Mouse (Mus musculus) ES-CJ7 (cell line): ENCODE data around the gene Ttc39d.
"Not testable (repeated sequence)": the region's sequence is repeated elsewhere in the genome, so short reads cannot be mapped to it uniquely, and the experiment has no call there.

ENCODE experiments used
- DNase-seq: peaks from one replicate; pipeline ENCODE4 v3.0.0; 2011; ENCODE audit warnings: low read depth, low spot score

Gene Ttc39d

GRCm38 (mm10) chr17:80206671-80207581, at the start of gene Ttc39d, which contains the start of gene Srsf7:
Gene Ttc39d (plus strand): TSS chr17:80207460.
Gene Srsf7 (minus strand): TSS chr17:80207307.
- peak; percentile 99 for DNase-seq

DNA sequence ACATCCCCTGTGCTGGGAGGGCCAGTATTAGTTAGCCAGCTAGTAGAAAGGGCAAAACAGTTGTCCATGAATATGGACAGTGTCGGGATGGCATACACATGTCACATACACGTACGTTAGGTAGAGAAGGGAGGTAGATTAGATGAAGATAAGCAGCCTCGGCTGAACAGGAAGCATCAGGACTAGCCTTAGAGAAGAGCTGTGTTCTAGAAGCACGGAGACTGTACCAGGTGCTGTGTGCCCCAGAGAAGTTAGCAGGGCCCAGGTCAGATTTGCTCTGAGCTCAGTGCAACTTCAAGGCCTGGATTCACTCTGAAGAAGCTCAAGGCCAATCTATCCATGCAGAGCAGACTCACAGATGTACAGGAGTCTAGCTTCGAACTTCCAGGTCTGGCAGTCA, 49.8 kb upstream of the Ttc39d start:
- no peak for DNase-seq

GRCm38 (mm10) chr17:80160454-80160853, 46.8 kb upstream of the Ttc39d start:
- DNase-seq = no peak

- no peak for DNase-seq
These were observed 43.3 kb upstream of the Ttc39d start for GRCm38 (mm10) chr17:80163991-80164390.

GRCm38 (mm10) chr17:80165741-80166140, 41.5 kb upstream of the Ttc39d start:
- DNase-seq = no peak

GRCm38 (mm10) chr17:80166346-80166745, 40.9 kb upstream of the Ttc39d start:
- no peak for DNase-seq

GRCm38 (mm10) chr17:80167436-80167835, 39.8 kb upstream of the Ttc39d start:
- no peak for DNase-seq

GRCm38 (mm10) chr17:80167851-80168251, 39.4 kb upstream of the Ttc39d start:
- DNase-seq = no peak

DNA sequence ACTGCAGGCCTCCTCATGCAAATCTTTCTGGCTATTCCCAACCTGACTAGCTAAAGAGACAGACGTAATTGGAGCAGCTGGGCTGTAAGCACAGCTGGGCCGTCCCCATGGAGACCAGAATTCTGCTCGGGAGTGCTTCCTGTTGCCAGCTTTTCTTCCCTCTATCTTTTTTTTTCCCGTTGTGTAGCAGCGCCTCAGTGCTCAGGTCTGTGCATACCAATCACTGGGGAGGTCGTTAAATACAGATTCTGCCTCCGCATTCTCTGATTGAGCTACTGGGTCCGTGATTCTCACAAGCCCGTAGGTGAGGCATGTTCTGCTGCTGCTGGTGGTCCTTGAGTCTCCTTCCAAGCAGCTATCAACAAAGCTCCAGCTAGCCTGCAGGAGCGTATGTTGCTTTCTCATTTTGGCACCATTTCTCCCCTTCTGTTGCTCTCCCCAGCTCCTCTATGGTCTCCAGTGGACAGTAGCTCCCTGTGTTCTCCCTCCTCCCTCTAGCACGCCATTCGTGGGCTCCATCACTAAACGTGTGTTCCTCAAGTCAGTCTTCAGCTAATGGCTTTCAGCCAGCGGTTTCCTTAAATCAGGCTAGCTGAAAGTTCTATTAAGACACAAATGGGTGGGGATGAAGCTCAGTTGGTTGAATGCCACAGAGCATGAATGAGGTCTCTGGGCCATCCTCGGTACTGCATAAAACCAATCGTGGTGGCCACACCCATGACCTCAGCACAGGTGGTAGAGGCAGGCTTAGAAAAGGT, 38.7 kb upstream of the Ttc39d start:
- peak; percentile 57 for DNase-seq

GRCm38 (mm10) chr17:80169792-80170191, 37.5 kb upstream of the Ttc39d start:
- no peak for DNase-seq

DNA sequence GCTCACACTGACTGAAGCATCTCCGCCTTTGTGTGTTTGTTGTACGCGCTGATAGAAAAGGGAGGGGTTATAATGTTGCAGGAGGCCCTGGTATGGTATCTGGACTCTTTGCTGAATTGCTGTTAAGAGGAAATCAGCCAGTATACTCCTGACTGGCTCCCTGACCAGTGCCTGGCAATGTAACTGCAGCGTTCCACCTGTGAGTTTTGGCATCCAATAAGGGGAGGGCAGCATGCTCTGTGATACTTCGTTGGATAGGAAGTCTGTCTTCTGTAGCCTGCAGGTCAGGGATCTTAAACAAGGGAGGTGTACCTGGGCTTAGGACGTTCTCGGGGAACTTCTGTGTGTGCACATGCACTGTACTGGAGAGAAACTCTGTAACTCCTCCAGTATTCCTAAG, 36.3 kb upstream of the Ttc39d start:
- no peak for DNase-seq

GRCm38 (mm10) chr17:80171948-80172347, 35.3 kb upstream of the Ttc39d start:
- no peak for DNase-seq

GRCm38 (mm10) chr17:80172761-80173160, 34.5 kb upstream of the Ttc39d start:
- DNase-seq = no peak

DNA sequence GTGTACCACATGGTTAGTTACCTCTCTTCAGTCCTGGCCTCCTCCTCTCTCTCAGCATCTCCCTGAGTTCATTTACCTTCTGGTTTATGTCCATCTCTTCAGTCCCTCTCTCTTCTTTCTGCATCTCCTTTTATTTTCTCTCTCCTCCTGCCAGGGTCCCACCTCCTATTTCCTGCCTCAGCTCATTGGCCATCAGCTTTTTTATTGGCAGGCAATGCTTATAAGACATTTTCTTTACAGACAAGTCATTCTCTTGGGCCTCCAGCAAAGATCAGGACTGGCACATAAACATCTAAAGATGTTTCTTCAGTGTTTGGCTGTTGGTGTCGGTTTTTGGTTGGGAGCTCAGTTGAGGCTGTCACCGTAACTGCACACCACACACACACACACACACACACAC, 33.6 kb upstream of the Ttc39d start:
- no peak for DNase-seq

DNA sequence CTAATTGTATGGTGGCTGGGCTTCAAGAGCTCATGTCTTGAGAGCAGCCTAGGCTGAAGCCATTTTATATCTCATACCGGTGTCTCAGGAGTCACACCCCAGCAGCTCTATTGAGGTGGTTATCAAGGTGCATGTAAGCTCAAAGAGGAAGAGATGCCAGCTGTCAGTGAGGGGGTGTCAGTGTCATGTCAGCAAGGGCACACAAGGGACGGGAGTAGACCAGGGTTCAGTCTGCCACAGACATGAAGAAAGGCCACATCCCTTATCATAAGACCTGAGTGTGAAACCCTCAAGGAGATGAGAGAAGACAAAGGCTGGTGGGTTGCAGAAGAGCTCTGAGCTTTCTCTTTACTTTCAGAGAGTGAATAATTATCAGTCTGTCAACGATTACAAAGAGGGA, 33.1 kb upstream of the Ttc39d start:
- no peak for DNase-seq

GRCm38 (mm10) chr17:80174699-80175385, 32.4 kb upstream of the Ttc39d start:
- DNase-seq = peak; percentile 79

DNA sequence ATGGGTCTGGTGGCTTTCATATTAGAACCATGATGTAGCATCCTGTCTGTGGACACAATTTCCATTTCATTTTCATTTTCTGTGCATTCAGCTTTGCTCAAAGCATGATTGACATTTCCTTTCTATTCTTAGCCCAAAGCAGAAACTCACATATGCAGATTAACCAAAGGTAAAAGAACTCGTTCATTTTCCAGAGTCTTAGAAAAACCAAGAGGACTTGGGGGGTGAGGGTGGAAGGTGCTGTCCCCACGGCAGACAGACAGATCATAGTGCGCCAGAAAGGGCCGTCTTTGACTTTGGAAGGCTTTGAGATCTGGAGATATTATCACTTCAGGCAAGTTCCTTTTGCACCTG, 31.9 kb upstream of the Ttc39d start:
- DNase-seq = no peak

- DNase-seq = no peak
These were observed 31.3 kb upstream of the Ttc39d start for GRCm38 (mm10) chr17:80175966-80176365.

DNA sequence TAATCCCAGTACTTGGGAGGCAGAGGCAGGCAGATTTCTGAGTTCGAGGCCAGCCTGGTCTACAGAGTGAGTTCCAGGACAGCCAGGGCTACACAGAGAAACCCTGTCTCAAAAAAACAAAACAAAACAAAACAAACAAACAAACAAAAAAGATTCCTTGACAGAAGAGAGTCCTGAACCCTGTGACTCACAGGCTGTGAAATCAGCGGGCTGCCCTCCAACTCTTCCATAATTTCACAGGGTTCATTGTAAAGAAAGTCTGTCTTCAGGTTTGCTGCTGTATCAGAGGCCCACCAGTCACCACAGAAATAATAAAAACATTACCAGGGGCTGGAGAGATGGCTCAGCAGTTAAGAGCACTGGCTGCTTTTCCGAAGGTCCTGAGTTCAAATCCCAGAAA, 28.4 kb upstream of the Ttc39d start:
- not testable (repeated sequence) for DNase-seq

DNA sequence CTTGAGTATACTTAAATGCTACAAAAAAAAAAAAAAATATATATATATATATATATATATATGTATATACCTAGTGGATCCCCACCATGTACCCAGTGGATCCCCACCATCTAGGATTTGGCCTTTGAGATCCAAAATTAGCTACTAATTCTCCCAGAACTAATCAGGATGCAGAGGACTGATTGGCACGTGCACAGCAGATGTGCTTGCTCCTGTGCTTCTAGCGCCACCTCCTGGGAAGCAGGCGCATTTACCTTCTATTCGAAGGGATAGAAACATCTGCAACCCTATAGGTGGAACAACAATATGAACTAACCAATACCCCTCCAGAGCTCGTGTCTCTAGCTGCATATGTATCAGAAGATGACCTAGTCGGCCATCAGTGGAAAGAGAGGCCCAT, 27.3 kb upstream of the Ttc39d start:
- DNase-seq = peak; percentile 86

DNA sequence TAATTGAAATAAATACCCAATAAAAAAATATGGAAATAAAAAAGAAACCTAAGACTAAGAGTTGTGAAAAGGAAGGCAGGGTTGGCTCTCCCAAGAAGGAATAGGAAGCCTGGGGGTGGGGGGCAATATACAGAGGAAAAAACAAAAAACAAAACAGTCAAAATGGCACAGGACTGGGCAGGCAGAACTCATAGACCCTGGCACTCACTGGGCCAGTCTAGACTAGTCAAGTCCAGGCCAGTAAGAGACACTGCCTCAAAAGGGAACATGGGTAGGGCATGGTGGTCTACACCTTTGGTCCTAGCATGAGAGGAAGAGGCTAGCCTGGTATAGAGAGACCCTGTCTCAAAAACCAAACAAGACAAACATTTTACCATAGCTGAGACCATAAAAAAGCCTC, 26.8 kb upstream of the Ttc39d start:
- DNase-seq = no peak

DNA sequence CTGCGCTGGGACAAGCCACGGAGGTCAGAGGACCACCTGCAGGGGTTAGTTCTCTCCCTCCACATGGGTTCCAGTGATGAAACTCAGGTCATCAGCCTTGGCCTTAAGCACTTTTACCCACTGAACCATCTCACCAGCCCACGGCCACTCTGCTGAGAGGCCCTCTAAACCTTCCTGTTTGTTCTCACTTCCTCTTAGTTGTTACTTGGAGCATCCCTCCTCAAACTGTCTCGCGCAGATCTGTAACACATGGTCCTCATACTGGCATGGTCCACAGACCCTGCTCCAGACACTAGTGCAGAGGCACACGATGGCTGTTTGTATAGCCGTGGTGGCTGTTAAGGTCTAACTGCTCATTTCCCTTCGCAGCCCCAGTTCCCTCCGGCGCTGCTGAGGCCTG, 23.6 kb upstream of the Ttc39d start:
- DNase-seq = no peak
